Mouse (Mus musculus): ENCODE results near the gene Glcci1.

GRCm38 (mm10) chr6:8531104-8531894, 21.9 kb downstream of the Glcci1 start:
- no peak for TF ChIP-seq ZNF384 (IDR thresholded peaks at IDR 0.05; ENCODE audit: low read depth, low read length)
- TF ChIP-seq HCFC1 (IDR thresholded peaks at IDR 0.05; ENCODE audit: borderline replicate concordance, insufficient read depth, low read length): no peak
- TF ChIP-seq CHD2 (IDR thresholded peaks at IDR 0.05; ENCODE audit: low read depth, low read length): no peak
- no peak for TF ChIP-seq MAFK (IDR thresholded peaks at IDR 0.05; ENCODE audit: insufficient read depth, low read depth, low read length)
- TF ChIP-seq ZC3H11A (IDR thresholded peaks at IDR 0.05; ENCODE audit: borderline replicate concordance, low read depth, low read length): no peak
